8 mouse cellular contexts compared by ENCODE assay signal in genomic region chr13:9846543-9847434, GRCm38 (mm10).
DNase-seq lines count a peak whose midpoint lies in the region; ATAC-seq and TF ChIP-seq lines count a peak whose summit lies in the region.

No protein-coding gene starts in this region.

- WGBS in heart, embryonic 12.5 days: 35% methylated on average over 14 of the region's 14 CpGs
- 37% methylated on average over 14 of the region's 14 CpGs for WGBS in kidney, embryonic 15.5 days
- WGBS in liver, adult 2 months: 35% methylated on average over 14 of the region's 14 CpGs

- H3K4me2 ChIP-seq in heart, embryonic 12.5 days: 0 out of 2 replicates have a peak overlapping the region, but pooled peaks have one; percentile 7
- H3K4me2 ChIP-seq in kidney, embryonic 15.5 days: no peak overlapping the region

- no peaks in the 10 kb centered on the region for H3K36me3 ChIP-seq in heart, embryonic 12.5 days
- H3K36me3 ChIP-seq in kidney, embryonic 15.5 days: no peaks in the 10 kb centered on the region
- no peaks in the 10 kb centered on the region for H3K36me3 ChIP-seq in liver, adult 2 months (ENCODE audit: control insufficient read depth, insufficient read depth, low read length)

- H3K79me2 ChIP-seq in liver, adult 2 months (ENCODE audit: control insufficient read depth, insufficient read depth, low read length): no peaks in the 10 kb centered on the region

- no peaks in the 10 kb centered on the region for H3K27me3 ChIP-seq in heart, embryonic 12.5 days (replicated peaks)
- no peaks in the 10 kb centered on the region for H3K27me3 ChIP-seq in kidney, embryonic 15.5 days
- H3K27me3 ChIP-seq in liver, adult 2 months (ENCODE audit: control insufficient read depth, insufficient read depth, low read length): no peaks in the 10 kb centered on the region

- peak; percentile 100 for TF ChIP-seq CTCF in liver, adult 2 months (IDR thresholded peaks at IDR 0.05; ENCODE audit: low read depth, low read length)

- peak; percentile 53; the same call in 1 of the 2 replicates for ATAC-seq in heart, embryonic 12.5 days (ENCODE audit: insufficient number of reproducible peaks, low FRiP score)
- peak; percentile 86 for ATAC-seq in kidney, embryonic 15.5 days (replicated peaks; ENCODE audit: low FRiP score)

- H3K4me1 ChIP-seq in heart, embryonic 12.5 days (replicated peaks): no peaks in the 10 kb centered on the region
- H3K4me1 ChIP-seq in kidney, embryonic 15.5 days: no peaks in the 10 kb centered on the region
- H3K4me1 ChIP-seq in liver, adult 2 months (ENCODE audit: control insufficient read depth, insufficient read depth, low read length): no peaks in the 10 kb centered on the region

- DNase-seq in A20 (ENCODE audit: low read depth, low spot score): peak; percentile 7
- peak; percentile 18 for DNase-seq in adrenal gland, adult 8-10 months
- peak; percentile 63 for DNase-seq in embryo, embryonic 9.5 days (ENCODE audit: extremely low spot score)
- peak; percentile 32 for DNase-seq in liver, adult 2 months (ENCODE audit: extremely low read depth, low read depth, low spot score)
- peak; percentile 64 for DNase-seq in neural tube, embryonic 10.5 days (ENCODE audit: extremely low spot score, low spot score)
- DNase-seq in telencephalon, adult 2 months (ENCODE audit: low read depth, low spot score): peak; percentile 24

- no peaks in the 10 kb centered on the region for H3K9me3 ChIP-seq in heart, embryonic 12.5 days (replicated peaks)
- no peaks in the 10 kb centered on the region for H3K9me3 ChIP-seq in kidney, embryonic 15.5 days (replicated peaks)

- H3K27ac ChIP-seq in heart, embryonic 12.5 days (ENCODE audit: poor library complexity, severe bottlenecking): no peak overlapping the region
- no peak overlapping the region for H3K27ac ChIP-seq in kidney, embryonic 15.5 days
- H3K27ac ChIP-seq in liver, adult 2 months (replicated peaks; ENCODE audit: insufficient read depth, low read depth, low read length): no peak overlapping the region

- TF ChIP-seq POLR2A in liver, adult 2 months (IDR thresholded peaks at IDR 0.05; ENCODE audit: extremely low read depth, insufficient read depth, low read length): no peak

- H3K4me3 ChIP-seq in heart, embryonic 12.5 days: no peak overlapping the region
- H3K4me3 ChIP-seq in kidney, embryonic 15.5 days (replicated peaks): no peak overlapping the region
- no peak overlapping the region; the same call in 1 of the 2 replicates for H3K4me3 ChIP-seq in liver, adult 2 months (ENCODE audit: insufficient read depth, low read depth, low read length)

- H3K9ac ChIP-seq in heart, embryonic 12.5 days: no peak overlapping the region
- H3K9ac ChIP-seq in kidney, embryonic 15.5 days: no peak overlapping the region
- H3K9ac ChIP-seq in liver, adult 2 months (ENCODE audit: low read depth, low read length): no peak overlapping the region

Comparison
In these comparisons a context has a peak if more than half of its experiments do, and no peak if none do; other contexts are left out.
1. DNase-seq: peak in every context shown above with its lines; median percentile 64 in neural tube, embryonic 10.5 days; 63 in embryo, embryonic 9.5 days; 32 in liver, adult 2 months; 24 in telencephalon, adult 2 months; 18 in adrenal gland, adult 8-10 months; 7 in A20.